26 mouse cellular contexts compared by ENCODE assay signal in genomic region chr4:68790003-68790402, GRCm38 (mm10).
A peak's percentile ranks its signal among the peaks of the same experiment; 100 is the strongest.
DNase-seq lines count a peak whose midpoint lies in the region; ATAC-seq and TF ChIP-seq lines count a peak whose summit lies in the region.
"Had no signal": no experiment of that assay in that cellular context is flagged by ENCODE, and none has a peak within 500 bp of the region (broad histone marks: within the 10 kb centered on the region; RNA-seq: fewer than 3 reads in every experiment).

No protein-coding gene starts in this region.

- TF ChIP-seq POLR2A in embryonic fibroblast, embryonic 13.5 days (IDR thresholded peaks at IDR 0.05; ENCODE audit: low read depth, low read length), result no peak

- ATAC-seq in hindbrain, embryonic 16.5 days, result peak; percentile 53; the same call in 1 of the 2 replicates
- no peak for ATAC-seq in hindbrain, embryonic 12.5 days (ENCODE audit: low FRiP score)
- ATAC-seq: activated CD4-positive, CD25-positive, alpha-beta regulatory T cell, adult 4 months; forebrain, embryonic 15.5 days; intestine, embryonic 15.5 days had no signal

- H3K27ac ChIP-seq in hindbrain, embryonic 16.5 days (ENCODE audit: low read depth, low read length), result no peak overlapping the region
- H3K27ac ChIP-seq in hindbrain, embryonic 12.5 days, result no peak overlapping the region
- 0 out of 2 replicates have a peak overlapping the region, but pooled peaks have one; percentile 39 for H3K27ac ChIP-seq in layer of hippocampus, adult 2 months
- peak overlapping the region; percentile 54; the same call in 1 of the 2 replicates for H3K27ac ChIP-seq in embryonic fibroblast, embryonic 13.5 days (ENCODE audit: insufficient read depth, low read length)
- H3K27ac ChIP-seq: embryonic facial prominence, embryonic 12.5 days; embryonic facial prominence, embryonic 15.5 days; forebrain, embryonic 12.5 days; forebrain, embryonic 15.5 days; heart, adult 2 months; heart, embryonic 10.5 days; heart, embryonic 13.5 days; intestine, embryonic 15.5 days had no signal

- H3K4me1 ChIP-seq in hindbrain, embryonic 16.5 days (ENCODE audit: control insufficient read depth, insufficient read depth, low read depth, low read length), result no peaks in the 10 kb centered on the region
- no peaks in the 10 kb centered on the region for H3K4me1 ChIP-seq in hindbrain, embryonic 12.5 days
- peaks cover 11% of the 10 kb centered on the region for H3K4me1 ChIP-seq in embryonic fibroblast, embryonic 13.5 days (ENCODE audit: control insufficient read depth, insufficient read depth, low read length)
- H3K4me1 ChIP-seq: embryonic facial prominence, embryonic 12.5 days; embryonic facial prominence, embryonic 15.5 days; forebrain, embryonic 12.5 days; forebrain, embryonic 15.5 days; heart, embryonic 10.5 days; heart, embryonic 13.5 days; intestine, embryonic 15.5 days had no signal

- 58% methylated on average over 5 of the region's 5 CpGs for WGBS in hindbrain, embryonic 16.5 days
- WGBS in hindbrain, embryonic 12.5 days, result 78% methylated on average over 5 of the region's 5 CpGs

- H3K9me3 ChIP-seq in hindbrain, embryonic 16.5 days (ENCODE audit: control insufficient read depth, low read length), result no peaks in the 10 kb centered on the region
- H3K9me3 ChIP-seq in hindbrain, embryonic 12.5 days (replicated peaks), result no peaks in the 10 kb centered on the region
- H3K9me3 ChIP-seq: embryonic facial prominence, embryonic 12.5 days; embryonic facial prominence, embryonic 15.5 days; forebrain, embryonic 12.5 days; forebrain, embryonic 15.5 days; heart, embryonic 10.5 days; heart, embryonic 13.5 days; intestine, embryonic 15.5 days had no signal

- no peak overlapping the region for H3K4me2 ChIP-seq in hindbrain, embryonic 16.5 days (ENCODE audit: low read length)
- H3K4me2 ChIP-seq in hindbrain, embryonic 12.5 days (replicated peaks), result no peak overlapping the region
- H3K4me2 ChIP-seq: embryonic facial prominence, embryonic 12.5 days; embryonic facial prominence, embryonic 15.5 days; forebrain, embryonic 12.5 days; forebrain, embryonic 15.5 days; heart, embryonic 13.5 days; intestine, embryonic 15.5 days had no signal

- no peak for TF ChIP-seq CTCF in layer of hippocampus, adult 2 months (conservative IDR thresholded peaks at IDR 0.05)
- no peak for TF ChIP-seq CTCF in embryonic fibroblast, embryonic 13.5 days (IDR thresholded peaks at IDR 0.05; ENCODE audit: borderline replicate concordance, insufficient read depth, low read length)

- H3K27me3 ChIP-seq in hindbrain, embryonic 16.5 days (replicated peaks; ENCODE audit: control insufficient read depth, insufficient read depth, low read length), result no peaks in the 10 kb centered on the region
- H3K27me3 ChIP-seq in hindbrain, embryonic 12.5 days, result no peaks in the 10 kb centered on the region
- H3K27me3 ChIP-seq: embryonic facial prominence, embryonic 12.5 days; embryonic facial prominence, embryonic 15.5 days; forebrain, embryonic 12.5 days; forebrain, embryonic 15.5 days; heart, embryonic 13.5 days; intestine, embryonic 15.5 days had no signal

- no peak overlapping the region for H3K9ac ChIP-seq in hindbrain, embryonic 16.5 days (ENCODE audit: low read depth, low read length)
- H3K9ac ChIP-seq in hindbrain, embryonic 12.5 days, result no peak overlapping the region
- H3K9ac ChIP-seq: embryonic facial prominence, embryonic 12.5 days; embryonic facial prominence, embryonic 15.5 days; forebrain, embryonic 12.5 days; forebrain, embryonic 15.5 days; heart, embryonic 13.5 days; intestine, embryonic 15.5 days had no signal

- H3K36me3 ChIP-seq in hindbrain, embryonic 16.5 days (ENCODE audit: control insufficient read depth, insufficient read depth, low read length), result no peaks in the 10 kb centered on the region
- H3K36me3 ChIP-seq in hindbrain, embryonic 12.5 days, result no peaks in the 10 kb centered on the region
- H3K36me3 ChIP-seq: embryonic facial prominence, embryonic 12.5 days; embryonic facial prominence, embryonic 15.5 days; forebrain, embryonic 12.5 days; forebrain, embryonic 15.5 days; heart, embryonic 10.5 days; heart, embryonic 13.5 days; intestine, embryonic 15.5 days had no signal

- H3K4me3 ChIP-seq in hindbrain, embryonic 16.5 days (ENCODE audit: low read length), result no peak overlapping the region
- H3K4me3 ChIP-seq in hindbrain, embryonic 12.5 days, result no peak overlapping the region
- H3K4me3 ChIP-seq in layer of hippocampus, adult 2 months, result no peak overlapping the region
- H3K4me3 ChIP-seq in embryonic fibroblast, embryonic 13.5 days (ENCODE audit: insufficient read depth, low read length), result no peak overlapping the region
- H3K4me3 ChIP-seq: embryonic facial prominence, embryonic 12.5 days; embryonic facial prominence, embryonic 15.5 days; erythroblast, embryonic 14.5 days; forebrain, embryonic 12.5 days; forebrain, embryonic 15.5 days; heart, adult 2 months; heart, embryonic 10.5 days; heart, embryonic 13.5 days; intestine, embryonic 15.5 days had no signal

- DNase-seq in cerebellum, postnatal 10 days, result peak; percentile 28 to 45
- DNase-seq in cerebellum, adult 11 months, result no peak
- no peak for DNase-seq in layer of hippocampus, adult 2 months (ENCODE audit: low spot score in 2 of 2)
- no peak for DNase-seq in layer of hippocampus, adult 9-11 months
- DNase-seq: adrenal gland, adult 8-10 months; adrenal gland, postnatal 25 days; cerebellum, adult 18-20 months; cerebellum, adult 9-10 months; cerebellum, postnatal 25 days; gastrocnemius, postnatal 10 days; gastrocnemius, postnatal 36 days; heart, adult 2 months; heart, postnatal 14 days; heart, postnatal 4 days had no signal

Comparison
In these comparisons a context has a peak if more than half of its experiments do, and no peak if none do; other contexts are left out.
1. DNase-seq: peak in cerebellum, postnatal 10 days (2 of 2); none in cerebellum, adult 11 months (single experiment), layer of hippocampus, adult 2 months (0 of 2) and layer of hippocampus, adult 9-11 months (single experiment).
2. H3K27ac ChIP-seq: peak in layer of hippocampus, adult 2 months (single experiment) and embryonic fibroblast, embryonic 13.5 days (single experiment); none in hindbrain, embryonic 16.5 days (single experiment) and hindbrain, embryonic 12.5 days (single experiment).